Mouse (Mus musculus) layer of hippocampus, adult 9-11 months (tissue): ENCODE results near the gene C1qtnf1.
"Not testable (repeated sequence)": the region's sequence is repeated elsewhere in the genome, so short reads cannot be mapped to it uniquely, and the experiment has no call there.

ENCODE experiments used
- DNase-seq: peaks from one replicate; pipeline ENCODE4 v3.0.0; 2022

Gene C1qtnf1

GRCm38 (mm10) chr11:118427986-118428385, at the start of gene C1qtnf1:
Gene C1qtnf1 (plus strand): TSS chr11:118428203.
- no peak for DNase-seq

DNA sequence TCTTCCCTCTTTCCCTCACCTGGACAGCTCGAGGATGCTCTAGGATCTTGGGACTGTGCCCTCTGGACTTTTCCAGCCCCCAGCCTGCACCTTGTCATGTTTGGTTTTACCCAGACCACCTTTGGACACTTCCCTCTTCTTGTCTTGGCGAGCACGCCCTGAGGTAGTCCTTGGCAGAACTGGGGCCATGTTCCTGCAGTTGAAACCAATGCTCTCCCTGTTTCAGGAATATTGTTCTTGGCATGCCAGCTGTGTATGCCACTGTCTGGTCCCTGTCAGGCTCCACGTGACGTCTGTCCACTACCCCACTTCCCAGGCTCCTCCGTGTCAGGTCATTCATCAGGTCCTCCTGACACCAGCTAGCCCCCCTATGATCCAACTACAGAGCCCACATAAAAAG, 49.3 kb upstream of the C1qtnf1 start:
- DNase-seq = no peak

DNA sequence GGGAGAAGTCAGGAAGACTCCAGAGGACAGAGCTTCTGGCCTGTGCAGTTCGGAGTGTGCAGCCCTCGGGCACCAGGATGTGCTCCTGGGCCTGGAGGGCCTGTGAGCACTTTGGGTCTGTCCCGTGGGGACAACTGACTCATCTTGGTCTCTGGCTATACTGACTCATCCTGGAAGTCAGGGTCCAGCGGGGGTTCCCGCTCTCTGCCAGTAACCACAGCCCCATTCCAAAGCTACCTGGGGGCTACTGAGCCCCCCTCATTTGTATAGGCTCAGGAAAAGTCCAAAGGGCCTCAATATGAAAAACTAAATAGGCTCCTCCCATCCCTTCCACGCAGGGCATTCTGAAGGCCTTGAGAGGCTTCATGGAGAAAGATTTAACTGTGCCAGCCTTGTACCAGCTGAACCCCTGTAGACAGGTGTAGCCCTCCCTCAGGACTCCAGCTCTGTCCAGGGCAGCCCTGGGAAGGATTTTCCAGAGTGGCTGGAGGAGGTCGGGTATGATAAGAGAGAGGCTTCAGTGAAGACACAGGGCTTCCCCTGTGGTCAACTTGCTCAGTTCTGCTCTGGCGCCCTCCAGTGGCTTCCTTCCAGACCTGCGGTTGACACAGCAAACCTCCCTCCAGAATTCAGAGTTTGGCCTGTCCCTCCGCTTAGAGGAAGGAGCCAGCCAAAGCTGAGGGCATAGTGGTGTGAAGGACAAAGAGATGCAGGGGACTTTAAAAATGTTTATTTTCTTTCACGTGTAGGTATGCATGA, 48.6 kb upstream of the C1qtnf1 start:
- DNase-seq = peak; percentile 72

- not testable (repeated sequence) for DNase-seq
Measured at GRCm38 (mm10) chr11:118387816-118388215, 40.2 kb upstream of the C1qtnf1 start.

- no peak for DNase-seq
Measured at GRCm38 (mm10) chr11:118393991-118394390, 34.0 kb upstream of the C1qtnf1 start.

GRCm38 (mm10) chr11:118394538-118394937, 33.5 kb upstream of the C1qtnf1 start:
- DNase-seq = no peak

- DNase-seq = peak; percentile 1
Measured at GRCm38 (mm10) chr11:118397806-118398530, 30.0 kb upstream of the C1qtnf1 start.

- peak; percentile 2 for DNase-seq
Measured at GRCm38 (mm10) chr11:118399891-118400565, 28.0 kb upstream of the C1qtnf1 start.

GRCm38 (mm10) chr11:118400566-118400936, 27.5 kb upstream of the C1qtnf1 start:
- DNase-seq = peak; percentile 19

DNA sequence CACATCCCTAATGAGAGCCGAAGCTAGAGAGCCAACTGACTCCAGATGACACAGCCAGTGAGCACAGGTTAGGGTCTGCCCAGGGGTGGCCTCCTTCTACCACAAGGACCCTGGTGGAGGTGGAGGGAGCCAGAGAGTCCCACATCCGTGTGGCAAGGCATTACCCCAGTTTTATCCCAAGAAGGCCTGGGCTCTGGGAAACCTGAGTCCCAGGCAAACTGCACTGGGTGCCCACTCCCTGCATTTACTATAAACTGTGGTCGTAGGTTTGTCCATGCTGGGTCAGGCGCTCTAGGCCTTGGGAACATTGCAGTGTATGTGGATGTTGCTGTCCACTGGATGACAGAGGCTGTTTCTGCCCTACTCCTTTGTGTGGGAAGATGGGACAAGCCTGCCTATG, 26.8 kb upstream of the C1qtnf1 start:
- DNase-seq = peak; percentile 2

DNA sequence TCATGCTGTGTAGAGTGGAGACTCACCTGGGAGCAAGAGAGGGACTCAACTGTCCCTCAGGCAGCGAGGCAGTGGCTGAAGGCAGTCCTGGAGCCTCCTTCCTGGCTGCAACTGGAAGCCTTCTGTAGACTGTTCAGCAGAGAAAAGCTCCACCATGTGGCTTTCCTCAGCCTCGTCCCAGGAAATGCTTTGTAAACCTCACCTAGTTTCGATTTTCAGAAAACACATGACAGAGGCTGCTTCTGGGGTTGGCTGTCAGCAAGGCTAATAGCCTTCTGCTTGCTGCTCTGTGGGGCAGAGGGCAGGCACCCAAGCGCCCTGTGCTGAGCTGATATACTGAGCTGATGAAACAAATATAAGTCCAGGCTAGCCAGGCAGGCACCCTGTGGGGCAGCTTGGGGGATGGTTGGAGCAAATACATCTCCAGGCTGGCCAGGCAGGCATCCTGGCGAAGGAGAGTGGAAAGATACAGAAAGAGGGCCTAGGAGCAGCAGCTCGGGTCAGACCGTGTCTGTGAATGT, 26.2 kb upstream of the C1qtnf1 start, which contains the start of gene Lgals3bp:
Lgals3bp (minus strand) TSS at position 333 of the 521 bp plus-strand sequence.
- peak; percentile 69 for DNase-seq

GRCm38 (mm10) chr11:118403183-118403582, 24.8 kb upstream of the C1qtnf1 start:
- DNase-seq = peak; percentile 1

GRCm38 (mm10) chr11:118403951-118404899, 23.8 kb upstream of the C1qtnf1 start:
- peak; percentile 4 for DNase-seq

- peak; percentile 1 for DNase-seq
Measured at GRCm38 (mm10) chr11:118405311-118405710, 22.7 kb upstream of the C1qtnf1 start.

GRCm38 (mm10) chr11:118406521-118406920, 21.5 kb upstream of the C1qtnf1 start:
- DNase-seq = peak; percentile 2

DNA sequence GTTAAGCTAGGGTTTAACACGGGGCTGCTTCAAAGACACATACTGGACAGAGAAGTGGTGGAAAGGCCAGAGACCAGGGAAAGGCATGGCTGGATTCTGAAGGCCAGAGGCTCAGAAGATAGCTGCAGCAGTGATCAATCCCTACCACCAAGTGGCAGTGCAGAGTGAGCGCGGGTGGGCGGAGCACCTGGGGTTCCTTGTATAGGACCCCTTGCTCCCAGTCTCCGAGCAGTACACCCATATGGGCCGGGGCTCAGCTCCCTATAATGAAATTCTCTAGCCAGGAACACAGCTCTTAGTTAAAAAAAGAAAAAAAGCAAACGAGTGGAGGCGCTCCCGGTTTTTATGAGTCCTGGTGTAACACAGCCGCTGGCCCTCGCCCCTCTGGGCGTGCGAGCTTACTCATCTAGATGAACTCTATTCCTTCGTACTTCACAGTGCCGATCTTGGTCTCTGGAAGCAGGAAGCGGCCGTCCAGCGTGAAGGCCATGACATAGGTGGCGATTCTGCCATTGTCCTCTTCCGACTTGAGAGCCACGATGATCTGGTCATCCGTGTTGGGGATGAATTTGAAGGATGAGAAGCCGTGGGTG, 20.6 kb upstream of the C1qtnf1 start:
- no peak for DNase-seq

GRCm38 (mm10) chr11:118408051-118408740, 19.8 kb upstream of the C1qtnf1 start:
- DNase-seq = no peak

DNA sequence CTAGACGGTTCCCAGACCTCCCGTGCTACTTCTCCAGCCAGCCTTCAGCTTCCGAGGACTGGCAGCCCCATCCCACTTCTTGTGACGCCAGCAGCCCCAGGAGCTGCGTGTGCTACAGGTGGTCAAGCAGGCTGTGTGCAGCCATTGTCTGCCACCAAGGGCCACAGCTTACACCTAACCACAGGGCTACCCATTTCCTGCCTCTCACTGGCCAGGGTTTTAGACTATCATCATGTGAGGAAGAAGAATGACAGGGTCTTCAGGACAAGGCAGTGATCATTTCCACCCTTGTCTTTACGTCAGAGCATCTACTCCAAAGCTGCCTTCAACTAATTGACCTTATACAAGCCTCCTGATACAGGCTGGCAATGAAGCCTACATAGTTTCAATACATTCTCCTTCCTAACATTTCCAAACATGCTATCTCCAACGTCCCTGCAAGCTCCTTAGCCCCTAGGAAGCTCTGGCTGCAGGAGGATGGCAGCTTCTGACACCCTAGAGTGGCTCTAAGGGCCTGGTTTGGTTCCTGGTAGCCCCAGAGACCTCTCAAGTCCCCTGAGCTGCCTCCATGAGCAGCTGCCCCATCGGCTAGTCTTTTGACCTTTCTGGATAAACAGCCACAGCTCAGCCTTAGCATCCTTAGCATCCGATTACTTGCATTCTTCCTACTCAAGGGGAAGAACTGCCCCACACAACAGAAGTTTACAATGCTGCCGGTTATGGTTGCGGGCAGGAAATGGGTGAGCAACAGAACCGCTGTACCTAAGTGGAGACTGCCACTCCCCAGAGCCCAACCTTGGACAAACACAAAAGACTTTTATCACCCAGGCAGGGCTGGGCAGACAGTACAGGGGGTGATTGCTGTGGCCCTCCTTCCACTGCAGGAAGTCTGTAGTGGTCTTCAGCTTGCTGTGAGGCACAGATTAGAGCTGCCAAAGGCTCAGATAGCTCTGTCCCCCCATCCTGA, 18.6 kb upstream of the C1qtnf1 start:
- no peak for DNase-seq

GRCm38 (mm10) chr11:118410073-118410444, 17.9 kb upstream of the C1qtnf1 start:
- DNase-seq = no peak

- no peak for DNase-seq
Measured at GRCm38 (mm10) chr11:118410479-118410878, 17.5 kb upstream of the C1qtnf1 start.
